Mouse (Mus musculus) mouse trophoblast stem cell (cell line): Measurements from ENCODE around the gene Eif2ak2.

Source experiments
- in situ Hi-C, 2 experiments: fragments of 300-500 bp; cut with MseI, MboI; formaldehyde crosslinking; loops; 2 replicates in 1 of 2; 3 replicates in 1 of 2; pipeline ENCODE4 v1.15.1; 2025

The Eif2ak2 gene

DNA sequence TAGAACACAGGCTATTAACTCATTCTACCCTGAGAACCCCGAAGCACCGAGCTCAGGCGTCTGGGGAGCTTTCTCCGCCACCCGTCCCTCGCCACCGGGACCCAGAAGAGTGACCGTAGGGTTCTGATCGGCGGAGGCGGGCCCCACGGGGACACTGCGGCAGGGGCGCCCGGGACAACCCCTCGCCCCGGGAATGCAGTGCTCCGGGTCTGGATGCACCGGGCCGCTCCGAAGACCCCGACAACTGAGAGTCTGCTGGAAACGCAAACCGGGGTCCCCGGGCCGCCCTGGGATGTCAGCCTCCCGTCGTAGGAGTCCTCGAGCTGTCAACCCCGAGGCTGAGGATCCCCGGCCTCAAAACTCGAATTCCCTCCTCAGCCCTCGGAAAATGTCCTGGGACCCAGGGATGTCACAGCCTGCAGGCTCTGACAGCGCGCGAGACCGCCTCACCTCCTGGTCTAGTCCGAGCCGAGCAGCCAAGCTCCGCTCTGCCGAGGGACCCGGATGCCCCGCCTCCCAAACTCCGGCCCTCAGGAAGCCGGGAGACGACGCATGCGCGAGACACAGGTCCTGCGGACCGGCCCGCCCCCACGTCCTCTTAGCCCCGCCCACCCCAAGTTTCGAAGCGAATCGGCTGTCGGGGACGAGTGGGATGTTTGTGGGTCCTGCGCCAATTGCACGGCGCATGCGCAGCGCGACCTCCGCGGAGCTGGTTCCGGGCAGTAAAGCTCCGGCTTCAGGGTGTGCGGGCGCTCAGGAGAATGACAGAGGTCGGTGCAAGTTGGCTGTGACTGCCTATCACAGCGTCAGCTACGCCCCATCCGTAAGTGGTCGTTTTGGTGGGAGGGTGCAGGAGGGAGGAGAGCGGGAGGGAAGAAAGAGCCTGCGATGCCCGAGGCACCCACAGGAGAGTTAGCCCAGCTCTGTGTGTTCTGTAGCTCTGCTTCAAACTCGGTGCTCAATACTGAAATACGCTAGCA, 47.2 kb downstream of the Eif2ak2 start, which contains the start of the genes Heatr5b and Gpatch11:
Gene Heatr5b (minus strand): TSS at position 509 of the 980 bp plus-strand sequence.
Gene Gpatch11 (plus strand): TSS at position 712 of the 980 bp plus-strand sequence.
- in situ Hi-C loops, result no loop called here

GRCm38 (mm10) chr17:78824346-78824745, 58.0 kb downstream of the Eif2ak2 start:
- in situ Hi-C loops, result no loop called here

GRCm38 (mm10) chr17:78809582-78809981, 72.8 kb downstream of the Eif2ak2 start:
- in situ Hi-C loops, result no loop called here

DNA sequence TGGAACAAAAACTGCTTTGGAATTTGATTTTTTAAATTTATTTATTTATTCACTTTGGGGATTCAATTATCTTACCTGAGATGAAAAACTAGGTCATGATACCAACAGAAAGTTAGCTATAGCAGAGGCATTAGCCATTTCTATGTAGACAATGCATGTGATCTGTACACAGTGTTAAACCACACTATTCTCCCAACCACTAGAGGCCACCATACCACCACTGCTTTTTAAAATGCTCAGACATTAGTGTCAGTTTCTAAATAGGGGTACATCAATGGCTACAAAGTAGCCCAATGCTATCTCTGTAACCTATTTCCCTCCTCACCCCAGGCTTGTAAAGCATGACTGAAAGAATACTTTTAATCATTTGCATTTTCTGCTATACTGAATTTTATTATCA, 73.4 kb downstream of the Eif2ak2 start:
- in situ Hi-C loops, result no loop called here
